Mouse (Mus musculus) lung, adult 2 months (tissue): ENCODE data around the gene Sepsecs.

Experiments used
- CTCF ChIP-seq: fragments of 200-500 bp; IDR thresholded peaks from 2 replicates; pipeline ENCODE4 v1.5.1; 2011; ENCODE audit warnings: mild to moderate bottlenecking, low read length, control low read depth; ENCODE audit not compliant: insufficient read depth
- POLR2A ChIP-seq: fragments of 200-500 bp; IDR thresholded peaks from 2 replicates; pipeline ENCODE4 v1.6.1; 2011; ENCODE audit warnings: low read depth, mild to moderate bottlenecking, control low read depth, low read length, borderline replicate concordance; ENCODE audit errors: extremely low read depth

GRCm38 (mm10) chr5:52590612-52591011 lies 78.9 kb downstream of the Sepsecs start:
- TF ChIP-seq CTCF (no peak), POLR2A (no peak)
